Mouse (Mus musculus): ENCODE results near the gene Myo1g. TPM values are rescaled to one million over a fixed set of nuclear protein-coding genes. Genes with fewer than 3 reads are reported as not detected.

The Myo1g gene
- not detected for polyA plus RNA-seq (2014; fragmentation: Illumina TruSeq; extraction: RNeasy Lipid Tissue Mini Kit (QIAGEN cat#74804); ENCODE audit: low read depth, low replicate concordance)

GRCm38 (mm10) chr11:6520507-6521173 lies at the start of gene Myo1g:
Gene Myo1g (minus strand): TSS chr11:6520965.

GRCm38 (mm10) chr11:6546205-6547013 lies 25.6 kb upstream of the Myo1g start, which contains the start of gene Ccm2:
Gene Ccm2 (plus strand): TSS chr11:6546887.

GRCm38 (mm10) chr11:6475867-6476484 lies 44.8 kb downstream of the Myo1g start, which contains the start of gene Purb:
Gene Purb (minus strand): TSS chr11:6475917.

Other genes starting within 250 kb of the Myo1g start
- 55.3 TPM for gene Tmed4, start 246.1 kb downstream of the Myo1g start, polyA plus RNA-seq (2014; fragmentation: Illumina TruSeq; extraction: RNeasy Lipid Tissue Mini Kit (QIAGEN cat#74804); ENCODE audit: low read depth, low replicate concordance)
- 192 TPM for gene Ogdh, start 229.3 kb downstream of the Myo1g start, polyA plus RNA-seq (2014; fragmentation: Illumina TruSeq; extraction: RNeasy Lipid Tissue Mini Kit (QIAGEN cat#74804); ENCODE audit: low read depth, low replicate concordance)
- 0.87 TPM for gene Zmiz2, start 131.9 kb downstream of the Myo1g start, polyA plus RNA-seq (2014; fragmentation: Illumina TruSeq; extraction: RNeasy Lipid Tissue Mini Kit (QIAGEN cat#74804); ENCODE audit: low read depth, low replicate concordance)
- gene Ppia, start 105.5 kb downstream of the Myo1g start, polyA plus RNA-seq (2014; fragmentation: Illumina TruSeq; extraction: RNeasy Lipid Tissue Mini Kit (QIAGEN cat#74804); ENCODE audit: low read depth, low replicate concordance), result 1,365 TPM
- gene H2afv, start 76.5 kb downstream of the Myo1g start, polyA plus RNA-seq (2014; fragmentation: Illumina TruSeq; extraction: RNeasy Lipid Tissue Mini Kit (QIAGEN cat#74804); ENCODE audit: low read depth, low replicate concordance), result 21.3 TPM
- 181 TPM for gene Purb, start 45.0 kb downstream of the Myo1g start, polyA plus RNA-seq (2014; fragmentation: Illumina TruSeq; extraction: RNeasy Lipid Tissue Mini Kit (QIAGEN cat#74804); ENCODE audit: low read depth, low replicate concordance)
- gene Ccm2, start 25.9 kb upstream of the Myo1g start, polyA plus RNA-seq (2014; fragmentation: Illumina TruSeq; extraction: RNeasy Lipid Tissue Mini Kit (QIAGEN cat#74804); ENCODE audit: low read depth, low replicate concordance), result not detected
- gene Nacad, start 85.1 kb upstream of the Myo1g start, polyA plus RNA-seq (2014; fragmentation: Illumina TruSeq; extraction: RNeasy Lipid Tissue Mini Kit (QIAGEN cat#74804); ENCODE audit: low read depth, low replicate concordance), result not detected
- gene Tbrg4, start 105.1 kb upstream of the Myo1g start, polyA plus RNA-seq (2014; fragmentation: Illumina TruSeq; extraction: RNeasy Lipid Tissue Mini Kit (QIAGEN cat#74804); ENCODE audit: low read depth, low replicate concordance), result 1.2 TPM
- gene Wap, start 117.7 kb upstream of the Myo1g start, polyA plus RNA-seq (2014; fragmentation: Illumina TruSeq; extraction: RNeasy Lipid Tissue Mini Kit (QIAGEN cat#74804); ENCODE audit: low read depth, low replicate concordance), result not detected
- 0.76 TPM for gene Ramp3, start 137.6 kb upstream of the Myo1g start, polyA plus RNA-seq (2014; fragmentation: Illumina TruSeq; extraction: RNeasy Lipid Tissue Mini Kit (QIAGEN cat#74804); ENCODE audit: low read depth, low replicate concordance)